Mouse (Mus musculus) heart, adult 2 months (tissue): ENCODE data around the gene Celf2.

ENCODE experiments used
- CTCF ChIP-seq: fragments of 200-600 bp; IDR thresholded peaks from 2 replicates; pipeline ENCODE4 v1.8.1; 2022; ENCODE audit warnings: antibody characterized with exemption, mild to moderate bottlenecking, moderate library complexity
- POLR2A ChIP-seq: fragments of 200-500 bp; IDR thresholded peaks from 2 replicates; pipeline ENCODE4 v1.6.1; 2011; ENCODE audit warnings: mild to moderate bottlenecking, low read depth, low read length, control low read depth; ENCODE audit not compliant: insufficient read depth

- TF ChIP-seq CTCF (no peak), POLR2A (no peak)
Observed at GRCm38 (mm10) chr2:7068281-7068680, 441.1 kb downstream of the Celf2 start.
